Mouse (Mus musculus): ENCODE data around the gene Srek1ip1.

Srek1ip1 gene

DNA sequence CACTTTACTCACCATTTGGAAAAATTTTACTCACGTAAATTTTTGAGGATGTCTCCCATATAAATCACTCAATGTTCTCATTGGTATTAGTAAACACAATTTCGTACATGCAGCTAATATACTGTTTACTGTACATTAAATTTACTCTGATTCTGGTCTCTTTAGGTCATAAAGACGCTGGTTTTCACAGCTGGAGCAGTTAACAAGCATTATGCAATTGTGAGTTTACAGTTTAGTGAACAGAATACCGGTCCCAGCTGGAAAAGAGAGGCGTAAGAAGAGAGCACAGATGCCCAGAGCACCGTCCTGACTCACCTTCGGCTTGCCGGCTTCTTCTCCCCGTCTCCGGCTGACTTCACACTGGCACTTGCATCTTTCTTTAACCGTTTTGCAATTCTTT lies at the start of gene Srek1ip1:
Gene Srek1ip1 (plus strand): TSS at position 301 of the 400 bp plus-strand sequence.
- peak; percentile 6 for DNase-seq (ENCODE audit: low read depth, low spot score)

DNA sequence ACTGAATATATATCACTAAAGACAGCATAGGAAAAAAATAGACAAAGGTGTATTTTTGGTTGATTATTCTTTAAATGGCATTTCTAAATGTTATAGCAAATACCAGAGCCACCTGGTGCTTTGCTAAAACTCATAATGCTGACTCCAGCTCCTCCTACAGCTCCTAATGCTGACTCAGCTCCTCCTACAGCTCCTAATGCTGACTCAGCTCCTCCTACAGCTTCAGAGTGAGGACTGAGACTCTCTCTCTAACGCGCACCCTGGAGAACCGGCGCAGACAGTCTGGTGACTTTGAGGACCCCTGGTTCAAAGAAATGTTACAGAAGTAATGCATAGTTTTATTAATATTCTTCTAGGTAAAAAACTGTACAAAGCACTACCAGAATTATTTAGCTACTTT lies 49.4 kb upstream of the Srek1ip1 start:
- no peak for DNase-seq (ENCODE audit: low read depth, low spot score)

DNA sequence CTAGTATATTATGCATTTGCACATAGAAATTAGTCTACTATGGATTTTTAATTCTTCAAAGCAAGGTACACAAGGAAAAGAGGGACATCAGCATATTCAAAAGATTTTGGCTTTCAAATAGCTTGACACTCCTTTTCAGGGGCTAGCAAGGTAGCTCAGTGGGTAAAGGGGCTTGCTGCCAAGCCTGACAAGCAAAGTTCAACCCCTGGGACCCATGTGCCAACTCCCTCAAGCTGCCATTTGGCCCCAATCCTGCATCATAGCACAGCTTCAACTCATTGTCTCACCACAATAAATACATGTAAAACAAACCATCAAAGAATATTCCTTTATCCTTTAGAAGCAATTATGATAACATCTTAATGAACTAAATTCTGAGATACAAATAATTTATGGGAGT lies 45.3 kb upstream of the Srek1ip1 start:
- no peak for DNase-seq (ENCODE audit: low read depth, low spot score)

DNA sequence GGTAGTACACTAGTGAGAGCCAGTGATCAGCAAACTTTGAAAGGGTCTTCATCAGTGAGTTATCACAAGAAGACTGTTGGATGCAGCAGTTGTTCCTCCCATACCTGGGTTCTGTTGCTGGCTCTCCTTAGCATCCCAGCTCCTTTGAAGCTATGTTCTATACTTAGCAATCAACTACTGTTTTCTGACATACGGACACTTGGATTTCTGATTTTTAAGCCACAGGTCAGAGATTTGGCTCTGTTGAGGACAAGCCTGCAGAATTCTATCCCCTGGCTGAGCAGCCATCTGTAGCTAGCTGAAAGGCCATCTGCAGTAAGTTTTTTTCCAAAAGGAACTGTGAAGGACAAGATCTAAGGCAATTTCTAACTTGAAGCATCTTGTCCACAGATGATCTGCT lies 32.9 kb upstream of the Srek1ip1 start:
- DNase-seq (ENCODE audit: low read depth, low spot score) = no peak

GRCm38 (mm10) chr13:104762401-104762800 lies 29.9 kb upstream of the Srek1ip1 start:
- no peak for DNase-seq (ENCODE audit: low read depth, low spot score)

DNA sequence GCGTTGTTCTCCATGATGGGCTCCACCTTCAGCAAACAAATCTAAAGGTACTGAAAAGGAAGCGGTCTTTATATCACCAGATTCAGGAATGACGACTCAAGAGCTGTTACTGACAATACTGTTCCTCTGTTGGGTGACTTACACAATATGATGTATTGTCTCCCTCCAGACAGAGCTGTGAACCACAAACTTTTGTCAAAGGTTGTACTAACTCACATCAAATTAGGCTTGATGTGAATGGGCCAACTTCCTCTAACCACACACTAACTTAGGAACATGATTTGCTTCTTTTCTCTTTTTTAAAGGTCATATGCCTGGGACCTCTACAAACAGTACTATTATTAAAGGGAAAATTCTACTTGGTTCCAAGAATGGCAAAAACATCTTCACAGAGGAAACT lies 29.1 kb upstream of the Srek1ip1 start:
- DNase-seq (ENCODE audit: low read depth, low spot score) = no peak

- no peak for DNase-seq (ENCODE audit: low read depth, low spot score)
Measured at GRCm38 (mm10) chr13:104779104-104779670, 13.1 kb upstream of the Srek1ip1 start.

DNA sequence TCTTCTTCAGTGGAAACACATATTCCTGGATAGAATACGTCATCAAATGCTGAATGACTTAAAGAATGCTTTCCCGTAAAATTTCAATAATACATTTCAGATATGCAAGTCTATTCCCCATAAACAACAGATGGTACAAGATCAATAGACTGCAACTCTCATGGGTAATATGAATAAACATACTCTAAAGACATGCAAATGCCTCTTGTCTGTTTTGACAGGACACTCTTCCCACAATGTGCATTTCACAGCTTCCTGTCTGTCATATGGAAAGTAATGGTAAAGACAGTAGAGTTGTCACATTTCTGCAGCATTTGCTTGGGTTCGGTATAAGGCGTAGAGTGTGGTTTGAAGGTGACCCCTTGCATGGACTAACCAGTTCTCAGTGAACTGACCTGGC lies 5.0 kb upstream of the Srek1ip1 start:
- no peak for DNase-seq (ENCODE audit: low read depth, low spot score)

DNA sequence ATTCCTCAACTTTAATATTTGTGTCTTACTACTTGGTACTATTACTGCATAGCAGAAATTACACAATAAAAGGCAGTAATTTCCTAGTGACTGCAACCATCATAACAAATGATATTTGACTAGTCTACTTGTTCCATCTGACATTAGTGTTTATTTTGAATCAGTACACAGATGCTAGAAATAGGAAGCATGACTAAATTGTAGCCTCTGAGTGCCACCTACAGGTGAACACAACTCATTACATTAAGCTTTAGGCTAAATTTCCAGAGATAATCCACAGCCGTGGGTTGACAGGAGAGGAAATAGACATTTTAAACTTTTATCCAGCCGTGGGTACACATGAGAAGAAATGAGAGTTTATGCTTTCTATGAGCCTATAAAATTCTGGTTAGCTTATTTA lies 2.6 kb upstream of the Srek1ip1 start:
- peak; percentile 62 for DNase-seq (ENCODE audit: low read depth, low spot score)

GRCm38 (mm10) chr13:104794421-104794820 lies 2.1 kb downstream of the Srek1ip1 start:
- DNase-seq (ENCODE audit: low read depth, low spot score) = no peak

- DNase-seq (ENCODE audit: low read depth, low spot score) = no peak
Measured at GRCm38 (mm10) chr13:104799067-104799466, 6.8 kb downstream of the Srek1ip1 start.

DNA sequence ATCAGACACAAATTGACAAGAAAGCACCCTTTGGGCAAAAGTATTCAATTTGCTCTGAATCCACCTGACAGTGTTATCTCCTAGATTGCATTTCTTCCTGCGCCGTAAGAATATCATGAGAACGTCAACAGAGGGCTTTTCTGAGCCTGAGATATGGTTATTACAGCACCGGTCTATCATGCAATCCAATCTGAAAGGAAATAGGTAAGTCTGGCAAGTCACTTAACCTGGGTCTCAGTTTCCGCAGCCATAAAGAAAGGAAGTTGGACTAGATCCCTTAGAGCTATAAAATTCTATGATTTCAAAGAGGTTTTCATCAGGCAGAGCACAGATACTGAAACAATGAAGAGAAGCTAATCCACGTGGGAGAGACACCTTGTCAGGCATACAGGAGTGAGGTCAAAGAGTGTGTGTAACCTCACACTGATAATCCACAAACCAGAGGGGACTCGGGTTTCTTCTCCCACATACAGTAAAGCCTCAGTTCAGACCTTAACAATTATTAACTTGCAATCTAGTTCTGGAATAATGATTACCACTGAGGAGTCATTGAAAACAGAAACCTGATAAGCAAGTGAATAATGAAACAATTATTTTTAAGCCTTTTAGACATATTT lies 7.4 kb downstream of the Srek1ip1 start:
- no peak for DNase-seq (ENCODE audit: low read depth, low spot score)

GRCm38 (mm10) chr13:104805681-104806080 lies 13.4 kb downstream of the Srek1ip1 start:
- DNase-seq (ENCODE audit: low read depth, low spot score) = peak; percentile 73

GRCm38 (mm10) chr13:104816270-104816634 lies 24.0 kb downstream of the Srek1ip1 start:
- DNase-seq (ENCODE audit: low read depth, low spot score) = no peak

DNA sequence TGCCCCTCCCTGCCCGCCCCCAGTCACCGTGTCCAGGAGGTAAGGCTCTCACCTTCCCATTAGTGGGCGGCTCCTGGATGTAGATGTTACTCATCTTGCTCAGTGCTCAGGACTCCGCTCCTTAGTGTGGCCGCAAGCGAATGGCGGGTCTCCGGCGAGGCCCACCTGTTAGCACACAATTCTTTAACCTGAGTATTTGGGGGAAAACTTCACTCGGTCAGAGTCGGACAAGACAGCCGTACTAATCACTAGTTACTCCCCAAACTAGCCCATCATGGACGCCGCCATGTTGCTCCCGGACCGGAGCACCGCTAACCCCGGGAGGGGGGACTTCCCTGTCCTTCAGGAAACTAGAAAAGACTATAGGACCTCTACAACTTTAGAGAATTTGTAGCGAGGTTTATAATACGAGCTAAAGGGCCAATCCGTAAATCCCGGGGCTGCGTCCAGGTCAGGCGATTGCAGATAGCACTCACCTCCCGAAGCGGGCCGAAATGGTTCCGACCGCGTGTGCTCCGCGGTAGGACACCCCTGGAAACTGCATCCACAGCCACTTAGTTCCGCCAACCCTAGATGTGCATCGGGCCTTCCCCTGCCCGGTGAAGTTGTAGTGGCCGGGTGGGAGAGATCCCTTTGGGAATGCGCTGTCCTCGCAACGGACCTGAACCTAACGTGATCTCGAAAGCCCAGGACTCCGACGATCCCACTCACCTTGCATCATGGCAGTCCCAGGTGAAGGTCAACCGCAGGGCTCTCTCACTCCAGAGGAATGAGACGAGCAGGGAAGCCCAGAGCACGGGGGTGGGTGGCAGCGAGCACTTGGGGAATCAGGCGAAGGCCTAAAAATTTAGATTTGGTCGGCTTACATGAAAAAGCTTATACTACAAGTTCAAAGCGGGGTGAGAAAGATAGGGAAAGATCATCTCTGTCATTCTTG lies 24.6 kb downstream of the Srek1ip1 start, which contains the start of gene Cwc27:
Gene Cwc27 (minus strand): TSS at position 508 of the 937 bp plus-strand sequence.
- DNase-seq (ENCODE audit: low read depth, low spot score) = peak; percentile 93

GRCm38 (mm10) chr13:104817696-104818095 lies 25.4 kb downstream of the Srek1ip1 start:
- DNase-seq (ENCODE audit: low read depth, low spot score) = no peak

GRCm38 (mm10) chr13:104821192-104821591 lies 28.9 kb downstream of the Srek1ip1 start:
- DNase-seq (ENCODE audit: low read depth, low spot score) = no peak

DNA sequence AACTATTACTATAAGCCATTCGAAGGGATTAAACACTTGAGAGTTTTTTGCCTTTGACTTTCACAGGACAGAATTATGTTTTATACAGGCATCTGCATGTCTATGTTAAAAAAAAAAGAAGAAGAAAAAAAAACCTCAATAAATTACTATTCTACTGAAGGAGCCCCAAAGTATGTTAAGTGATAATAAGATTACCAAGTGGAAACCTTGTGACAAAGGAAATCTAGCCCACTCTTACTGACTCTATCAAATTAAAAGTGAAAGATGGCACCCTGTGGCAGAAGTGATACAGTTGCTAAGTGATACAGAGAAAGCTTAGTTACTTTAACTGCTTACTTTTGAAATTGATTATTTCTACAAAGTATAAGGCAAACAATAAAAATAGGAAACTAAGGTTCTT lies 29.6 kb downstream of the Srek1ip1 start:
- DNase-seq (ENCODE audit: low read depth, low spot score) = no peak

DNA sequence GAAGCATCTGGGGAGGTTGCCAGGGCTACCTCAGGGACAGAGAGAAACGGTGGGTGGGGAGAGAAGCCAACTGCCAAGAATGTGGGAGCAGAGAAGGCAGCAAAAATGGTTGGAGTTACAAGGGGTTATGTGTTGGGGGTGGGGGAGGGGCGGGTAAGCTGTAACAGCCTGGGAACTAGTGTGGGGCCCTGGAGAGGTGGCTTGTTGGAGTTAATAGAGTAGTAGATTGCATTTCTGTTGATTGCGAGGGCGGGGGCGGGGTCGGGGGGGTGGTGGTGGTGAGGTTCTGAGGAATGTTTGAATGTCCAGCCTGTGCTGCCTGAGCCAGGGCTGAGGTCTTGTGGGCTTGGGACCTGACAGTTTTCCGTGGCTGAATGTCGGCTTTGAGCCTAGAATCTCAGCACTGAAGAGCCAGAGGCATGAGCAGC lies 30.1 kb downstream of the Srek1ip1 start:
- DNase-seq (ENCODE audit: low read depth, low spot score) = peak; percentile 65

DNA sequence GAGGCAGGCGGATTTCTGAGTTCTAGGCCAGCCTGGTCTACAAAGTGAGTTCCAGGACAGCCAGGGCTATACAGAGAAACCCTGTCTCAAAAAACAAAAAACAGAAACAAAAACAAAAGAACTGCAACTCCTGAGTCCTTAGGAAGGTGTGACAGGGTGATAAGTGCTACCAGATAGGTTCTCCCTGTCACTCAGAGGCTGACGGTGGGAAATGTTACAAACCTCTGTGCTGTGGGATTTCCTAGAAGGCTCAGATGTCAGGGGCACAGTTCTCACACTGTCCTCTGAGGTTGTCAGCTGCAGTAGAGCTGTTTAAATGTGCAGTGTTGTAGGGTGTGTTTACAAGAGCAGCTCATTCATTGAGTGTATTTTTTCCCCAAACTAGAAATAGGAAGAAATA lies 33.2 kb downstream of the Srek1ip1 start:
- no peak for DNase-seq (ENCODE audit: low read depth, low spot score)

DNA sequence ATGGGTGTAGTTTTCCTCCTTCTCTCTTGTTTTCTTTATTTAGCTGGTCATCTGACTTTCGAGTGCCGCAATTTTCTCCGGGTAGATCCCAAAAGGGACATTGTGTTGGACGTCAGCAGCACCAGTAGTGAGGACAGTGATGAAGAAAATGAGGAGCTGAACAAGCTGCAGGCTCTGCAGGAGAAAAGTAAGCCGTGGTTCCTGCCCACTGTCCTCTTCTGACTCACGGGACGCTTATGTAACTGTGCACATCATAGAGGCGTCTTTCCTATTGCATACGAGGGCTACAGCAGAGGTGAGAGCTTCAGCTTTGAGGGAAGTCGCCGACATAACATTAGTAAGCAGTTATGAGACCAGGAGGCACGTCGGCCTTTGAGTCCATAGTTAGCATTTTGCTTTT lies 40.5 kb downstream of the Srek1ip1 start:
- DNase-seq (ENCODE audit: low read depth, low spot score) = no peak

GRCm38 (mm10) chr13:104837628-104838027 lies 45.3 kb downstream of the Srek1ip1 start:
- DNase-seq (ENCODE audit: low read depth, low spot score) = no peak

- DNase-seq (ENCODE audit: low read depth, low spot score) = peak; percentile 12
Measured at GRCm38 (mm10) chr13:104841937-104842336, 49.7 kb downstream of the Srek1ip1 start.
